Mouse (Mus musculus) cerebellum, postnatal 25 days (tissue): ENCODE results near the gene Slc7a7.
"Not testable (repeated sequence)": the region's sequence is repeated elsewhere in the genome, so short reads cannot be mapped to it uniquely, and the experiment has no call there.

Source experiments
- DNase-seq, 2 experiments: peaks; one replicate each; pipeline ENCODE4 v3.0.0; 2021; ENCODE audit warnings: mixed read lengths in 2 of 2

Slc7a7 gene

DNA sequence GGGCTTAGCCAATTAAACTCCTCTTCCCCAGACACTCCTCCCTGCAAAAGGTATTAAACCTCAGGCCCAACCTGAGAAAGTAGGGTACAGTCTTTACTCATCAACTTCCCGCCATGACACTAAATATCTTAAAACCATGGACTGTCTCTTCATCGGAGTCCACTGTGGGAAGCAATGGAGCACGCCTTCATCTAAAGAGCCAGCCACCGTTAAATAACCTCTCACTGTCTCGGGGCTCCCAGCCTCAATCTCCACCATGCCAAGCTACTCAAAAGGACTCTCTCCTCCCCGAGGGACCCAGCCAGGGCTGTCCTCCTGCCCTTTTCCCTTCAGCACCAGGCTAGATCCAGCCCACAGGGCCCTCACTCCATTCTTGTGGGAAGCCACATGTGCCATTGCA lies 47.0 kb downstream of the Slc7a7 start:
- no peak for DNase-seq

DNA sequence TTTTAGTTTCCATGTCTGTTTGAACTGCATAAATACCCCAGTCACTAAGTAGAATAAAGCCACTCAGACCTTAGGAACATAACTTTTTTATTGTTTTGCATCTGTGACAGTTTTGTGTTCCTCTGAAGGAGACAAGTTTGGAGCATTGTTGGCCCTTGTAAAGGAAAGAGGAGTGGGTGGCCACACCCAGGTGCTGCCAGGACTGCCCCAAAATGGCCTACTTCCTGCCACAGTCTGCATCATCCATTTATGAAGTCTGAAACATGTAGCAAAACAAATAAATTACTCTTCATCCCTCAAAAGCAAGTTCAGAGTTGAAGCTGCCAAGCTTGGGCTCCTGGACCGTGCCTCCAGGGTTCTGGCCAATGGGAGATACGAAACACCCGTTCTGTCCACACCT lies 48.2 kb downstream of the Slc7a7 start:
- no peak for DNase-seq

DNA sequence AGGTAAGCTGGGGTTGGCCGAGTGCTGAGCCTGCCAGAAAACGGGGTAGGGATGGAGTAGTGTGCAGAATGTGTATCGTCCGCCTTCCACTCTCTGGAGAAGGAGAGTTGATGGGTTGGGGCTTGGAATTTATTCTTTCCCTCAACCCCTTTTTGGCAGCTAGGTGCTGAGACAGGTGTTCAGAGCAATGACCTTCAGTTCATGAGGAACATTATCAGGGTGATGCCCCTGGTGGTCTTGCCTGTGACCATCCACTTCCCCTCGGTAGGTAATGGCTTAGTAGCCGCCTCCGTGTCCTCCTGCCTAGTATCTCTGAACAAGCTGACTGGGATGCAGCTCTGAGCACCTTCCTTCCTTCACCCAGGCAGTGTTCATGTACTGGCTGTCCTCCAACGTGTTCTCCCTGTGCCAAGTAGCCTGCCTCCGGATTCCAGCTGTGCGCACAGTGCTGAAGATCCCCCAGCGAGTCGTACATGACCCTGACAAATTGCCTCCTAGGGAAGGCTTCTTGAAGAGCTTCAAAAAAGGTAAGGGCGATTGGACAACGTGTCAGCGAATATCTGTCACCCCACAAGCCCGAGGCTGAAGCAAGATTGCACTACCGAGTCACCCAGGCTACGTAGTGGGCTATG lies 50.0 kb downstream of the Slc7a7 start:
- no peak for DNase-seq

DNA sequence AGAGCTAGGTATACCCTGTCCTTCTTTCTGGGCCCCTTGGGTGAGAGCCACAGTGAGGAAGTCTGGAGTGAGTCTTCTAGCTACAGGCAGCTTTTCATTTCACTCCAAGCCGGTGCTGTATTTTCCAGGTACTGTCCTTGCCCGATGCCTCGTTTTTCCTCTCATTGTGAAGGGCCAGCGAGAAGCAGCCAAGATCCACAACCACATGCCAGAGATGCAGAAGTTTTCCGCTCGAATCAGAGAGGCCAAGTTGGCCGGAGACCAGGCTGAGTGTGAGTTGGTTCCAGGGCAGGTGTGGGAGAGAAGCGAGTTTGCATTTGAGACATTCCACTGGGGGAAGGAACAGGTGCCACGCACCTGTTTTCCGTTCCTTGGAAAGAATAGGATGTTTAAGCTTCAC lies 51.0 kb downstream of the Slc7a7 start:
- no peak for DNase-seq

DNA sequence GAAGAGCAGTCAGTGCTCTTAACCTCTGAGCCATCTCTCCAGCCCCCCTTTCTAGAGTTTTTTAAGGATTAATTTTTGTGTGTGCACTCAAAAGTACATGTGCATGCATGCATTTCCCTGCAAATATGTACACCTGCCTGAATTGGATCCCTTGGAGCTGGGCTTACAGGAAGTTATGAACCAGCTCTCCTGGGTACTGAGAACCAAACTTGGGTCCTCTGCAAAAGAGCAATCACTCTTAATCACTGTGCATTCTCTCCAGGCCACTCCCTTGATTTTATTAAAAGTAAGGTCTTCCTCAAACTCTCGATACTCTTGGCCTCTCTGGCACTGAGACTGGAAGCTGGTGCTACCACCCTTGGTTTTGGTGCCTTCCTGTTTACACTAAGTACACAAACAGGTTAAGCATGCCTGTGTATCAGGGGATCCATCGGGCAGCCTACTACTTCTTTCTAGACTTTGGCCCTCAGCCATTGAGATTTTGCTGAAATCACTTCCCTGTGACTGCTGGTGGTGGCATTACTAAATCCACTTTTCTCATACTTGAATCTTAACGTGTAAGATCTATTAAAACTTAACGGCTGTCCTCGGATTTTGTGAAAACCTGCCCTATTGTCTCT lies 52.4 kb downstream of the Slc7a7 start:
- DNase-seq, result no peak

DNA sequence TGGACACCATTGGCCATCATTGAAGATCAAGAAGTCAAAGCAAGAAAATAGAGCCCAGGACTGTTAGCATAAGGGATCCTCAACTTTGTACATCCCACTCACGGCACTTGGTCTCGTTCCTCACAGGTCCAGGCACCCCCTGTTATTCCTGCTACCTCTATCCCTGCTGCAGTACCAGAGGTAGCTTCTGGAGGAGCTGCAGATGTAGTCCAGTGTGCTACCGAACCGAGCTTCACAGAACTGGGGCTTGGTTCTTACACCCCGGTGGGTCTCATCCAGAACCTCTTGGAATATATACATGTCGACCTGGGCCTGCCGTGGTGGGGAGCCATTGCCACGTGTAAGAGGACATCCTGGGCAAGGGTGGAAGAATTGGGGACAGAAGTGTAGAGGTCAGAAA lies 54.4 kb downstream of the Slc7a7 start:
- DNase-seq, result no peak

DNA sequence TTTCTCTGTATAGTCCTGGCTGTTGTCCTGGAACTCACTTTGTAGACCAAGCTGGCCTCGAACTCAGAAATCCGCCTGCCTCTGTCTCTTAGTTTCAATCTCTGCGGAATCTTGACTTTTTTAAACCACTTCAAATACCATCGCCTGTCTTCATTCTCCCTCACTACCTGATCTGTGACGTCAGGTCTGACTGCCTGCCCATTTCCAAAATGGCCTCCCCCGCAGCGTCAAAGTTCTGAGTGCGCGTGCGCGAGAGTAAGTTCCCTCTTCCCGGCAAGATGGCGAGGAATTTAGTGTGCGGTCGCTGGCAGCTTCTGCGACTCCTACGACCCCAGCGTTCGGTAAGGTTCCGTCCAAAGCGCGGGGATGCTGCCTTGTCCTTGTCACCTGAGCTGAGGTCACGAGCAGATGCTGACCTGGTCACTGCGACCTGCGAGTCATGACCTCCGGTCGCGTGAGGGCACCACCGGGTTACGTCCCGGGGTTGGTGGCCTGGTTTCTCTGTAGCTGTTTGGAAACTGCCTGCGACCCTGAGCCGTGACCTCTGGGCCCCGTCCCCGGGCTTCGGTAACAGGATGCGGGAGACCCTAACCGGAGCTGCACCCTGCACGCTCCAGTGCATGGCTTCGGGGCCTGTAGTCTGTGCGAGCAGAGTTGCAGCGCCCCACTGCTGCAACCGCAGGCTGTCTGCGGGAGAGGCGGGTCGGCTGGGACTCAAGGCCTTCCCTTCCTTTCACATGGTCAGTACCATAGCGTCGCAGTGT lies 56.8 kb downstream of the Slc7a7 start, which contains the start of gene Oxa1l:
Gene Oxa1l, plus strand, starts transcription at position 258 of the 764 bp plus-strand sequence.
- DNase-seq, result peak; percentile 97 to 98

DNA sequence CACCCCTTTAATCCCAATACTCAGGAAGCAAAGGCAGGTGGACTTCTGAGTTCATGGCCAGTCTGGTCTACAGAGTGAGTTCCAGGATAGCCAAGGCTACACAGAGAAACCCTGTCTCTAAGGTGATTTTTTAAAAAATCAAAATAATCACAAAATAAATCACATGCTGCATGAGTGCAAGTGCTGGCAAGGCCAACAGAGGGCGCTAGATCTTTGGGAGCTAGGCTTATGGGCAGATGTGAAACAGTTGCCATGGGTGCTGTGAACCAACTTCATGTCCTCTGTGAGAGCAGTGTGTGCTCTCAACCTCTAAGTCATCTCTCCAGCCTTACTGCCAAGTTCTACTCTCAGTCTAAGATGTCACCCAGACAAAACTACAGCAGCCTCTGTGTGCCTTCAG lies 63.2 kb downstream of the Slc7a7 start:
- no peak for DNase-seq

DNA sequence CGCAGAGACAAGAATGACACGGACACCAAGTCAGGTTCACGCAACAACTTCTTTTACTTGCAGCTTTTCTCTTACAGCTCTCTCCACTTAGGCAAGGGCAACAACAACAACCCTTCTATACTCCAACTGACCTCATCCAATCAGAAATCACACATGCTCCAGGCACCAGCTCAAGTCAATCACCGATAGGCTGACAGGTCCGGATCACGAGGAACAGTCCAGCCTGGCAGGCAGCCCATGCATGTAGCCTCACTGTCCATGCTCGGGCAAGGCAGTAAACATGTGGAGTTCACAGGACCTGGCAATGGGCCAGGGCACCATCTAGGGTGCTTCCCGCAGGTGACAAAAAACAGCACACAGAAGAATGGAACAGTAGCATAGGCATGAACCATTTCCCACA lies 65.3 kb downstream of the Slc7a7 start:
- no peak for DNase-seq

DNA sequence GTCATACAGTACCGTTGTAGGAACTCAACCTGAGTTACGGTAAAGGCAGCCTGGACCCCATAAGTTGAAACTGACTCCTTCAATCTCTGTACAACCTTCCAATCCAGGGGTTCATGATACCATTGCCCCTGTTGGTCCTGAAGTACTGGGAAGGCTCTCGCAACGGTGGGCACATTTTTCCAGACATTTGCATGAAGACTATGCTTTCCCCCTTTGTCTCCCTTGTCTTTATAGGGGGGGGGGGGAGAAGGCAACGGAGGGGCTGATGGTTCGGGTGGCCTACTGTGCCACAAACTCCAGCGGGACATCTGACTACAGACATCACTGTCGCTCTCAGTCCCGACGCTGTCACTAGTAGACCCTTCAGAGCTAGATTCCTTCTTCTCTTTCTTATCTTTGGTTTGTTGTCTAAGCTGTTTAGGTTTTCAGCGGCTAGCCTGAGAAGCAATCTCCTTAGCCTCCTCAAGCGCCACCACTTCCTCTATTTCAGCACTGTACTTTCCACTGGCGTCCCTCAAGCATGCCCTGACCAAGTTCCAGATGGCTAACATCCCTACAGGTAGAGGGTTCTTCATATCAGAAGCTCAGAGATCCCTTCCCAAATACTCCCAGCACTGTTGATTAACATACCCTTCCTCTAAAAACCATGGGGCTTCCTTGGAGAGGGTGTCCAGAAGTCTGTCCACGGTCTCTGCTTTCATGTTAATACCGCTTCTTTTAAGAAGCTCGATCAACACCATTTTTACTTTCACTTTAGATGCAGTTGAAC lies 66.6 kb downstream of the Slc7a7 start:
- DNase-seq, result not testable (repeated sequence)

DNA sequence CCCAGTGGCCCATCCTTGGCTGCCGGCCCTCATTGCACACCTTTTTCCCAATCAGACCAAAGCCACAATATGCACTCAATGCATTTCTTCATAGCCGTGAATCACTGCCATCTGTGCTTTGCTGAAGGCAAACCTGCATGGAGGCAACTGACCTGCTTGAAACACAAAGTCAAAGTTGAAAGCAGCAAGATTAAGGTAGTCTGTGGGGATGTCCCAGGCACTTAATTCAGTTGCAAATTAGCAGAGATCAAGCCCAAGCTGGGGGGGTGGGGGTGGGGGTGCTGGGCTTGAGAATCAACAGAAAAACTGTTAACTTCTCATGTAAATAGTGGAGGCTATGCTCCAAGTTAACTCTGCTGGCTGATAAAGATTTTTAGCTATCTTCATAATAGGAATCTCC lies 75.8 kb downstream of the Slc7a7 start:
- not testable (repeated sequence) for DNase-seq

DNA sequence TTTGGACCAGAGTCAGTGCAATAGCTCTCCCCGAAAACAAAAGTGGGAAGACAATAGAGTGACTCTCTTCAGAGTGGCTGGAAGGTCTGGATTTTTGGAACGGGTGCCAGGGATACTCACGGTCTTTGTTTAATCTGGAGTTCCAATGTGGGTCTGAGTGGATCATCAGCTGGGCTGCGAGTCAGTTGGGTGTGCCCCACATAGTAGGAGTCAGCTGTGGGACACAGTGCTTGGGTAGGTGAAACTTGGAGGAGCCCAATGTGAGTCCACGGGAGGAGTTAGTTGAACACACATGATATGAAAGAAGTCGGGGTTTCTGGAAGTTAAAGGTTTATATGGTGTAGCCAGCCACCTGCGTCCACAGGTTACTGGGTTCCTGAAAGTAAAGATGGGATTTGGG lies 76.7 kb downstream of the Slc7a7 start:
- no peak for DNase-seq

DNA sequence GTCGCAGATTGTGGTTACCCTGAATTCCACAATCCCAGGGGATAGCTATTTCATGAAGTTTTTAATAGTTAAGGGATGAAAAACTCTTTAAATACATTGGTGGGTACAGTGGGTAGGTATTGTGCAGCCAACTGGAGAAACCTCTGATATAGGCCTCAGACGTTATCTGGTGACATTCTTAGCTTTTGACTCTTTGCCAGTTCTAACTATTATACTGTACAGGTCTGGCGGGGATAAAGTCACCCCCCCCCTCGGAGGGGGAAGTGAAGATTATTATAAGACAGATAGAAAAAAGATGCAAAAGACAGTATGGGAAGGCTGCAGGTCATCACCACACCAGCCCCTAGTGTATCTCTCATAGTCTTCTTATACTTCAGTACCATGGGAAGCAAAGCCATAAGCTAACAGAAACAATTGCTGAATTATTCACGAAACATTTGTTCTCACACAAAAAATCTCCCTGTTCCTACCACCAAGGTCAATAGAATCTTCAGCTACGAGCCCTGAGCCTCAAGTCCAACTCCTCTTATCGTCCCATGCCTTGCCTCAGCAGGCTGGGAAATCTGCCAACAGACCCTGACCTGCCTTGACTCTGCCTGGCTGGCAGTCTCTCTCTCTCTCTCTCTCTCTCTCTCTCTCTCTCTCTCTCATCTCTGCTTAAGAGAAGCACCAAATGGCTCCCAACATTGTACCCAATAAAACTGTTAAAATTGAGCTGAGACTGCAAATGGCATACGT lies 84.0 kb downstream of the Slc7a7 start:
- no peak for DNase-seq

DNA sequence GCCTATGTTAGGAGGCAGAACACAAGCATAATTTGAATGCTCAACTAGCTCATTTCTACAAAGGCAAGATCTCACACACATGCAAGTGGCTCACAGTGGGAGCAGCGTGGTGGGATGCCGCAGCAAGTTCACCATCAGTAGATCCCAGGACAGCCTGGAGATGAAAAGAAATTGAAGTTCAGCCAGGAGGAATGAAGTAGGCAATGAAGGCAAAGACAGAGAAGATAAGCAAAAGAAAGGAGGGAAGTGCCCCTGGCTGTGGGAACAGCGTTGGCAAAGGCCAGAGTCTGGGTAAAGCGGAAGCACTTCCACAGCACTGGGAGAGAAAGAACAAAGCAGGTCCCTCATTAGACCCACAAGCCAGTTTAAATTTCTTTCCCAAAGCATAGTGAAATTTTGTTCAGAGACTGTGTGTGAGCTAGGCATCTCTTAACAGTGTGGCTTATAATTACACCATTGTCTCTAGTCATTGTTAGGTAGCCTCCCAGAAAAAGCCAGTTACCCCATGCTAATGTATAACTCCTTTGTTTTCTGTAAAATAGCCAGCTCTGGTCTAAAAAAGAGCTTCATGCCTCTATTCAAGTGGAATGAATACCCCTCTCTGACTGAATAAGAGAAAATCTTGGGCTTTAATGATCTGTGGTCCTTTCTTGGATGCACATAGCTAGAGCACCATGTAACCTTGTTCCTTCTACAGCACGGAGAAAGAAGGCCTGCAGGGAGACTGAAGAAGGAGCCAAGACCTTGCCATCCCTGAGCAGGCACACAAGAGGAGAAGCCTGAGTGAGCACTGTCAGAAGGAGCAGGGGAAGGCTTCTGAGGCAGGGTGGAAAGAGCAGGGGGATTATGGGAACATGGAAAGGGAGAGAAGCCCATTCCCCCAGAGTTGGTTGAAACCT lies 85.2 kb downstream of the Slc7a7 start:
- no peak for DNase-seq

DNA sequence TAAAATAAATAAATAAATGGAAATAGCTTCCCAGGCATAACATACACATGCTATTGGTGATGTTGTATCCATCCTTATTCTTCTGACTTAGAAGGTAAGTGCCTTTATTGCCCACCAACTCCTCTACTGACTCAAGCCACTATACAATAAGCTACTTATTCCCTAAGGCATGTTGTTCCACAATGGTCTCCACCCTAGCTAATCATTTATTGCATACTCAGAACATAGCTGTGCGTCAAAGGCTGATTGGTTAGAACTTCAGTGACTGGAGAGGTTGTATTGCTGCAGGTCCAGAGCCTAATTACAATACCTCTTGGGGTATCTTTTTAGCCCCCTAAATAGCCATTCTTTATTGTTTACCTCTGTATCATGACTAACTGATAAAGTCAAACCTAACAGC lies 86.4 kb downstream of the Slc7a7 start:
- DNase-seq, result no peak

DNA sequence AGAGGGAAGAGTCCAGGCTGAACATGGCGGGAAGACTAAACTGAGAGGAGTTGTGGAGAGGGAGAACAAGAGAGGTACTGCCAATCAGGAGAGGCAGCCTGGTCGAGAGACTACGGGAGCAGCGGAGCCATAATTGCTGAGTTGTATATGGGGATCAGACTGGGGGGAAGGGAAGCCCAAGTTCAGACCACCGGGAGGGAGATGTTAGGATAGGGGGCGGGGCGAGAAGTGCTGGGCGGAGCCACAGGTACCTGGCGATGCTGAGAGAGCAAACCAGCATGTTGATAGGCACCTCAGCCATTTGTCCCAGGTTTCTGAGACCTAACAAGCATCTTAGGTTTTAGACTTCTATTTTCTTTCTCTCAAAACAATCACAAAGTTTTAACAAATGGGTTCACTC lies 88.4 kb downstream of the Slc7a7 start:
- DNase-seq, result no peak

DNA sequence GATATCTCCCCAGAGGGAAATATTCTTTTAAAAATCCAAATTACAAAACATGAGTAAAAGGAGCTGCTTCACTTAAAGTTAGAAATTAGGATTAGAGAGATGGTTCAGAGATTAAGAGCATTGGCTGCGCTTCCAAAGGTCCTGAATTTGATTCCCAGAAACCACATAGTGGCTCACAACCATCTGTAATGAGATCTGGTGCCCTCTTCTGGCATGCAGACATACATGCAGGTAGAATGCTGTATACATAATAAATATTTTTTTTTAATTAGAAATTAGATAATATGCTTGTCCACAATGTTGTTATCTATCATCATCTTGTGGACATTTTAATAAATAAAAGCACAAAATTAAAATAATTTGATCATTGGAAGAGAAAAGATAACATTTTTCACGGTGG lies 89.0 kb downstream of the Slc7a7 start:
- DNase-seq, result no peak

DNA sequence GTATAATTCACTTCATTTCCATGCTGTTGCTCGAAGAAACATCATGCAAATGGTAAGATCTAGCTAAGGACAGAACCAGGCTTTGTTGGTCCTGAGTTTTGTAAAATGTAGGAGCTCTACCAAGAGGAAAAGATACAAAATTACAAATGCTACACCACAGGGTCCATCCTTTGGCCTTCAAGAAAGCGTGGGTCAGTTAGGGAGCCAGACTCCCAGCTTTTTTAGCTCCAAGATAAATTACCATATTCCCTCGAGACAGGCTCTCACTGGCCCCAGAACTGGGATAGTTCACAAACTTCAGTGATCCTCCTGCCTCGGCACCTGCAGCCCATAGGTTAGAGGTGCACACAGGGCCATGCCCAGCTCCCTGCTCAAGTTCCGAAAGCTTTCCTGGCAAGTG lies 93.1 kb downstream of the Slc7a7 start:
- no peak for DNase-seq

DNA sequence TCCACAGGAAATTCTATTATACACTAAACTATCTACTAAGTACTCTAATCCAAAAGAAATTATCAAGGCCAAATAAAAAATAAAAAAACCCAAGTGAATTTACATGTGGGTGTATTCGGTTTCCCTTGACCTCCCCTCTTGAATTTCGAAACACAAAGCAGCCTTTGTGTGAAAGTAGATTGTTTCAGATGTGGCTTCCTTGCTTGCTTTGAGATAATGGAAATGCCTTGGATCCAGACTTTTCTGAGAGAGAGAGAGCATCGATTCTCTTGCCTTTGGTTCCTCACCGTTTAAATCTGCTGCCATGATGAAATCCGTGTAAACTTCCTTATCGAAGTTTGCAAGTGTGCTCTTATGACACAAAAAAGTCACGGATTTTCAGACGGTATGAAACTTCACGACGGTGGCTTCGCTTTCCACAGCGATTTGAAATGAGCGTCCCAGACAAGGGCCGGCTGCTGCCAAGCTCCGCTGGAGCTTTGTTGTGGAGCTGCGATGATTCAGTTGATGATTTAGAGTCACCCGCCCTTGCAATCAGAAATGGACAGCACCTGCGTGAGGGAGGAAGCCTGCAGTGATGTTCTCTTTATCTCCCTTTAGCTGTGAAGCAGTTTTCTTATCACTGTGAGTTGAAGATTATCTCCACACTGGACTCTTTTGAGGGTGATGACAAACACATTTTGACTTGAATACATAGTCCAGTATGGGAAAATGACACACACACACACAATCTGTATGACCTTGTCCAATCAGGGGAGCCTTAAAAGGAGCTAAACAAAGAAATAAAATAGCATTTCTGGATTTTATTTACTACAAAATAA lies 95.8 kb downstream of the Slc7a7 start:
- no peak for DNase-seq
